Mouse (Mus musculus) left cerebral cortex, postnatal 25 days (tissue): ENCODE data around the gene Tex101. TPM values are rescaled to one million over a fixed set of nuclear protein-coding genes. Genes with fewer than 3 reads are reported as not detected.
"Not testable (repeated sequence)": the region's sequence is repeated elsewhere in the genome, so short reads cannot be mapped to it uniquely, and the experiment has no call there.

Experiments
- DNase-seq, 2 experiments: peaks; one replicate each; pipeline ENCODE4 v3.0.0; 2022; ENCODE audit warnings: low spot score in 2 of 2, mixed read lengths in 1 of 2
- intact Hi-C: fragments of 180-260 bp; cut with DNase I; formaldehyde crosslinking; loops from one replicate; pipeline ENCODE4 v1.15.1; 2025
- total RNA-seq, 2 experiments: library from RNA; stranded (reverse); gene quantifications; 2 replicates each; pipeline ENCODE4 v1.2.3; 2021

Gene Tex101
- total RNA-seq, result not detected

DNA sequence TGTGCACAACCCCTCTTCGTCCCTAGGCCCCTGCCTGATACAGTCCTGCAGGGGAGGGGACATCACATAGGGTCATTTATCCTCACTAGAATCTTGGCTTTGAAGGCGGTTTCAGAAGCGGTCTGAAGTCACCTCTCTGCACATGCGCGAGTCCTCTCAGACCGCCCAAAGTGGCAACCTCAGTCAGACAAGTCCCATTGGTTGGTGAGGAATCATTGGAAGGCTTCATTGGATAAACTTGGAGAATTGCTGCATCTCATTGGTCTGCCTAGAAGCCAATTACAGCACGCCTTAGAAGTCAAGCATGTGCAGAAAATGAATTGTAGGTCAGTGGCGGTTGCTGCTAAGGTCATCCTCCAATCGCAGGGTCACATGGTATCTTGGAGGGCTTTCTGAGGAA lies at the start of gene Tex101:
TSS of gene Tex101 (minus strand) at position 101 of the 400 bp plus-strand sequence.
- intact Hi-C loops, result no loop called here
- no peak for DNase-seq

- DNase-seq, result peak in 1 of 2 experiments; percentile 5
- intact Hi-C loops, result no loop called here
Measured at GRCm38 (mm10) chr7:24715039-24715438, 38.6 kb upstream of the Tex101 start.

DNA sequence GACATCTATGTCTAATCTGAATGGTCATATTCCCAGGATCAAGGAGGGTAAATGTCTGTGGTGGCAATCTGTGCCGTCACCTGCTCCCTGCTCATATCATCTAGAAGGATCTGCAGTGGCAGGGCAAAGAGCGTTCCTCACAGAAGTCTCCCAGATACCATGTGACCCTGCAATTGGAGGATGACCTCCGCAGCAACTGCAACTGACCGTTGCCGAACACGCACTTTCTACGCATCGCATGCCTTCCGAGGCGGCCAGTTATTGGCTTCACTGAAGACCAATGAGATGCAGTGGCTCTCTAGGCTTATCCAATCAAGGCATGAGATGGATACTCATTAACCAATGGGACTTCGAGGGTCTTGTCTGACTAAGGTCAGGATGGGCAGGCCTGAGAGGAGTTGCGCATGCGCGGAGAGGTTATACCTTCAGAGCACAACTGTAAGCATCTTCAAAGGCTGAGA lies 32.4 kb upstream of the Tex101 start, which contains the start of gene BC049730:
TSS of gene BC049730 (plus strand) at position 411 of the 461 bp plus-strand sequence.
- intact Hi-C loops, result no loop called here
- DNase-seq, result no peak

DNA sequence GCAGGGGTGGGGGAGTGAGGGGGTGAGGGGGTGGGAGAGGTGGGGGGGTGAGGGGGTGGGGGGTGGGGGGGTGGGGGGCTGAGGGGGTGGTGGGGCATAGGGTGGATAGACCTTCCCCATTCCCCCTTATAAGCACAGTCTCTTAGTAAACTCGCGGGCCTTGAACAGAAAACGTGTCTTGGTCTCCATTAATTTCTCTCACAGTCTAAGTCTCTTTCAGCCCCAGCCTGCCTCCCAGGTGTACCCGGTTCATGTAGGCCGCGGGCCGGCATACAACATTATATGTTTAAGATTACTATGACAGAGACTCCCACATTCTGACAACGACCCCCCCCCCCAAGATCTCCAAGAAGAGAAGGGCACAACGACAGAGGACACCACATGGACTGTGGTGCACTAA lies 26.4 kb upstream of the Tex101 start:
- DNase-seq, intact Hi-C loops: not testable (repeated sequence)

GRCm38 (mm10) chr7:24697891-24698290 lies 21.4 kb upstream of the Tex101 start:
- DNase-seq, intact Hi-C loops: not testable (repeated sequence)

- DNase-seq, intact Hi-C loops: not testable (repeated sequence)
Measured at GRCm38 (mm10) chr7:24692693-24693092, 16.2 kb upstream of the Tex101 start.

DNA sequence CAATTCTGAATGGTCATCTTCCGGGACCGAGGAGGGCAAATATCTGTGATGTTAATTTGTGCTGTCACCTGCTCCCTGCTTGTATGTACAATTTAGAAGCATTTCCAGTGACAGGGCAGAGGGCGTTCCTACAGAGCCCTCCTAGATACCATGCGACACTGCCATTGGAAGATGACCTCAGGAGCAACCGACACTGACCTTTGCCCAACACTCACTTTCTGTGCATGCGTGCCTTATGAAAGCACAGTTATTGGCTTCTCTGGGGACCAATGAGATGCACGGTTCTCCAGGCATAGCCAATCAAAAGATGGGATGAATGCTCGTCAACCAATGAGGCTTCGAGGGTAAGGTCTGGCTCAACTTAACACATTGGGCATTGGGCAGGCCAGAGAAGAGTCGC lies 11.0 kb upstream of the Tex101 start:
- DNase-seq, intact Hi-C loops: not testable (repeated sequence)

- DNase-seq, intact Hi-C loops: not testable (repeated sequence)
Measured at GRCm38 (mm10) chr7:24684121-24684520, 7.6 kb upstream of the Tex101 start.

- intact Hi-C loops, result loop anchor here (2.0 kb wide), 1 partner anchor 49 kb away; no protein-coding TSS in a partner anchor
- no peak for DNase-seq
Measured at GRCm38 (mm10) chr7:24671944-24672439, 4.5 kb downstream of the Tex101 start.

- DNase-seq, result no peak
- intact Hi-C loops, result loop anchor here (5.0 kb wide), 1 partner anchor 133 kb away; the partner anchor contains the start of gene Irgq
Measured at GRCm38 (mm10) chr7:24664959-24665358, 11.5 kb downstream of the Tex101 start.

GRCm38 (mm10) chr7:24664301-24664700 lies 12.2 kb downstream of the Tex101 start:
- intact Hi-C loops, result loop anchor here (5.0 kb wide), 1 partner anchor 132 kb away; the partner anchor contains the start of gene Irgq
- no peak for DNase-seq

DNA sequence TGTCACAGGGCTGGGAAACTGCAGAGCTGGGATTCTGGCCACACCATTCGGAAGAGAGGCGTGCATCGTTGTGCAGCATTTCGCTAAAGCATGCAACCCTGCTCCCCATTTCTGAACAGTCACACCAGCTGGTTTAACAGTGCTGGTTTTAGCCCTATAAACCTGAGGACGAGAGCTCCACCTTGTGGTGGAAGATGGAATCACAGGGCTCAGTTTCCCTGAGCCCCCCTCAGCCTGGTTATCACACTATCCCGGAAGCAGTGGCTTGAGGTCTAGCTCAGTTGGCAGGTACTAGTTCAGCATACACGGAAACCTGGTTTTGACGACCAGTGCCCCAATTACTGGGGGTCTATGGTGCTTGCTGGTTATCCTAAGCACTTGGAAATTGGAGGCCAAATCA lies 13.9 kb downstream of the Tex101 start:
- intact Hi-C loops, result loop anchor here (2.0 to 5.0 kb wide), 2 partner anchors 62 to 130 kb away; partner anchors contain the start of gene Irgq
- peak; percentile 60 to 68 for DNase-seq

GRCm38 (mm10) chr7:24661118-24661904 lies 15.2 kb downstream of the Tex101 start:
- DNase-seq, result no peak
- intact Hi-C loops, result loop anchor here (5.0 kb wide), 1 partner anchor 129 kb away; the partner anchor contains the start of gene Irgq

- intact Hi-C loops, result loop anchor here (1.0 to 5.0 kb wide), 2 partner anchors 12 to 128 kb away; partner anchors contain the start of gene Irgq
- DNase-seq, result no peak
Measured at GRCm38 (mm10) chr7:24659737-24660357, 16.6 kb downstream of the Tex101 start.

GRCm38 (mm10) chr7:24653681-24654080 lies 22.8 kb downstream of the Tex101 start:
- intact Hi-C loops, result no loop called here
- peak in 1 of 2 experiments; percentile 23 for DNase-seq

GRCm38 (mm10) chr7:24646486-24646885 lies 30.0 kb downstream of the Tex101 start:
- intact Hi-C loops, result no loop called here
- DNase-seq, result no peak

DNA sequence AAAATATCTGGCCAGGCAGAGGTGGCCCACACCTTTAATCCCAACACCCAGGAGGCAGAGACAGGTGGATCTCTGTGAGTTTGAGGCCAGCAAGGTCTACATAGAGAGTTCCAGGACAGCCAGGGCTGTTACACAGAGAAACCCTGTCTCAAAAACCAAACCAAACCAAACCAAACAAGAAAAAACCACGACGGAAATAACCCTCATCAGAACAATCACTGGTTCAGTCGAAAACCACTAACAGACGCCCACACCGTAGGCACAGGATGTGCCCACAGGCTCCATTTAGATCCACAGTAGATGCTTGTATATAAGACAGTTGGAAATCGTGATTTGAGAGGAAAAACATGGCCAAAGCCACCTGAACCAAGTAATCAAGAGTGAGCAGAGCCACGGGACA lies 31.5 kb downstream of the Tex101 start:
- intact Hi-C loops, result no loop called here
- DNase-seq, result no peak

- no peak for DNase-seq
- intact Hi-C loops, result no loop called here
Measured at GRCm38 (mm10) chr7:24644492-24644891, 32.0 kb downstream of the Tex101 start.

DNA sequence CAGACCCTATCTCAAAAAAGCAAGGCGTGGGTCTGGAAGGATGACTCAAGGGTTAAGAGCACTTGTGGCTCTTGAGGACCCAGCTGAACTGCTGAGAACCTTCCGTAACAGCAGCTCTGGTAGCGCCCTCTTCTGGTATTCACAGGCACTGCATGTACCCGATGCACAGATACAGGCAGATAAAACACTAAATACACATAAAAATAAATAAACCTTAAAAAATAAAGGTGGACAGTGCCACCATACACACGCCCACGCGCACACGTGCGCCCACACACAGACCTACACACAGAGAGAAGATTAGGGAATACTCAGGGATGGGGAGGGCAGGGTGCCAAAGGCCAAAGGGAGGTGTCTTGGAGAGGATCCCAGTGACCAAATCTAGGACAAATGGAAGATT lies 34.0 kb downstream of the Tex101 start:
- DNase-seq, result peak; percentile 22 to 31
- intact Hi-C loops, result no loop called here

- intact Hi-C loops, result no loop called here
- DNase-seq, result no peak
Measured at GRCm38 (mm10) chr7:24640450-24640849, 36.0 kb downstream of the Tex101 start.
